Mouse (Mus musculus) embryonic stem cell, embryonic (primary cell): ENCODE data around the gene Mettl14.

ENCODE experiments used
- CTCF ChIA-PET, 4 experiments: fragments of 300-600 bp in 2 of 4; fragments of 350-600 bp in 2 of 4; sonication (Branson Sonifier 250); formaldehyde crosslinking; loops; one replicate each; lab custom pipeline; 2022; ENCODE audit warnings: inconsistent platforms in 2 of 4; lab: Charles Lee
- POLR2A ChIA-PET, 4 experiments: fragments of 300-600 bp in 2 of 4; fragments of 350-600 bp in 2 of 4; sonication (Branson Sonifier 250); formaldehyde crosslinking; loops; one replicate each; lab custom pipeline; 2022; ENCODE audit warnings: antibody characterized with exemption in 4 of 4, inconsistent platforms in 1 of 4; lab: Charles Lee

Mettl14 gene

DNA sequence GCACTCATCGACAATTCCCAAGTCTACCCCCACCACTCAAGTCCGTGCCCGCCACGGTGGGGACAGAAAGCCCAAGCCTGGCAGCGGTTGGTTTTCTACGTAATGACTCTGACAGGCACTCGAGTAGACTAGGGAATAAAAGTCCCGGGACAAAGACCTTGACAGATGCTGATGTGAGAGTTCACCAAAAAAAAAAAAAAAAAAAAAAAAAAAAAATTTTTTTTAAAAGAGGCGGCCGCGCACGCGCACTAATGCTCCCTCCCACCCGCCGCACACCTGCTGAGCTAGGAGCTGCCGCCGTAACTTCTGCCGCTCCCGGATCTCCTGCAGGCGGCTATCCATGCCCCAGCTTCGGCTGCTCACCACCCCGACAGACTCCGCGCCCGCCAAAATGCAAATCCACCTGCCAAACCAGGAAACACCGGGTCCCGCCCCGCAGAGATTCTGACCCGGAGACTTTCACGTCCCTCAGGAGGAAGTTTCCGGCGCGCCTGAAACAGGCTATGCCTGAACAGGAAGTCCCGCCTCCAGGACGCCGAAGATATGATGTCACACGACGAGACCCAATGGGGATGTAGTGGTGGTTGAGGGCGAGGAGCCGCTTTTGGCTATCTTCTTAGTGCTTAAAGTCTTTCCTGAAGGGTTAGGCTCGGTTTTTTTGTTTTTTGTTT is at the start of gene Mettl14:
Gene Mettl14, minus strand, starts transcription at position 623 of the 671 bp plus-strand sequence.
- CTCF ChIA-PET: interaction anchor here (0.6 to 1.3 kb wide), 6 partner anchors 14 to 217 kb away, joined by 3 to 12 read pairs (median 6); no protein-coding TSS in a partner anchor
- POLR2A ChIA-PET: interaction anchor here (0.6 to 4.6 kb wide), 29 partner anchors 9 to 459 kb away, joined by 3 to 37 read pairs (median 4); partner anchors contain the start of genes Prss12 (in 1 of the 4) and Sec24d (in 1 of the 4)

GRCm38 (mm10) chr3:123433362-123433761 is 47.5 kb upstream of the Mettl14 start:
- ChIA-PET CTCF (interaction anchor here in 2 of 4 experiments (0.6 kb wide), 2 partner anchors 42 to 83 kb away, joined by 4 to 6 read pairs; no protein-coding TSS in a partner anchor), POLR2A (no interaction called here)

- CTCF ChIA-PET: no interaction called here
- POLR2A ChIA-PET: interaction anchor here in 2 of 4 experiments (1.1 to 1.2 kb wide), 2 partner anchors 11 to 76 kb away, joined by 3 read pairs; no protein-coding TSS in a partner anchor
These were observed 46.2 kb upstream of the Mettl14 start for GRCm38 (mm10) chr3:123431951-123432674.

DNA sequence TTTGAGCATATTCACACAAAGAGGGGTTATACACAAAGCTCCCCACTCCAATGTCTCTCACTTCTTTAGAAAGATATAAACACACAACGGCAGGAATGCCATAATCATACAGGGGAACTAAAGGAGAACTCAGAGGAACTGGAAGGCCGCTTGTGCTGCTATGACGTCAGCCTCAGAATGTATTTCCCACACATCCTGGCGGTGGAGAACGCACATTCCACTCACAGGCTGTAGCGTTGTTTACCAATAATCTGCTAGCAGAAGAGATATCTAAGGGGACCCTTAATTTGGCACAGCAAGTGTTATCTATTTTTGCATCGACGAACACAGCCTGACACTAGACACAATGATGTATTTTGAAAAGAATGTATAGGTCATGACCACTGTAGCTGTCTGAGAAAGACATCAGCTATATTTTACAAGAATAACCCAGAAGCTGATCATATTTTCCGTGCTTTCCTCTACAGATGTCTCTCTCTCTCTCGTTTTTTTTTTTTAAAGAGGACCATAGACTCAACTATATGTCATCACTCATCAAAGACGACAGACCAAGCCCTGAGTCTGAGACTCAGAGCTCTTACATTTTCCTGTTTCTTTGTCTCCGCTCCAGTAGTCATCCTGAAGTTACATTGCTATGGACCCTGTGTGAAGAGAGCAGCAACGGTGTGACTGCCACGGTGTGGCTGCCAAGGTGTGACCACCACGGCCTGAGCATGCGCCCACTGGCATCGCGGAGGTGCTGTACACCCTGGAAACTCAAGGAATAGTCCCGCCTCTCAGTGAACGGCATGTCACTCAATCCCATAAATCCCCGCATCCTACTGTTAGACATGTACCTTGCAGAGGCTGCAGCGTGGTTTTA is 43.9 kb upstream of the Mettl14 start:
- POLR2A ChIA-PET: interaction anchor here in 2 of 4 experiments (0.9 to 1.5 kb wide), 3 partner anchors 9 to 79 kb away, joined by 3 to 5 read pairs (median 4); no protein-coding TSS in a partner anchor

GRCm38 (mm10) chr3:123428005-123428404 is 42.1 kb upstream of the Mettl14 start:
- POLR2A ChIA-PET: no interaction called here
- CTCF ChIA-PET: no interaction called here

More for the DNA sequence above, 43.9 kb upstream of the Mettl14 start:
- CTCF ChIA-PET: no interaction called here

DNA sequence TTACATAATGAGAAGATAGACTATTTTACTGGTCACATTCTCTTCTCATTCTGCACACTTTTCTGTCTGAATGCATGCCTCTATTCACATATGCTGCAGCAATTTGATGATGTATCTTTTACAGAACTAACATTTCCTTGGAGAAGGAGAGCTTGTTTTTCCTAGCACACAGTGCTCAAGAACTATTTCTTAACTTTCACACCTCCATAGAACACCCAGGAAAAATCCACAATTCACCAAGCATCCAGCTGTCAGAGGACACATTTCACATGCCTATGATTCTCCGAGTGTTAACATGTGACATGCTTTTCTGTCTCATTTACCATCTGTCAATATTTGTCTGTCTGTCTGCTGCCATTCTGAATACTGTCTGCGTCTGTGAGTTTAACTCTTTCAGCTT is 39.7 kb upstream of the Mettl14 start:
- ChIA-PET POLR2A (interaction anchor here in 1 of 4 experiments (1.4 kb wide), 1 partner anchor 83 kb away, joined by 4 read pairs; no protein-coding TSS in a partner anchor), CTCF (no interaction called here)

DNA sequence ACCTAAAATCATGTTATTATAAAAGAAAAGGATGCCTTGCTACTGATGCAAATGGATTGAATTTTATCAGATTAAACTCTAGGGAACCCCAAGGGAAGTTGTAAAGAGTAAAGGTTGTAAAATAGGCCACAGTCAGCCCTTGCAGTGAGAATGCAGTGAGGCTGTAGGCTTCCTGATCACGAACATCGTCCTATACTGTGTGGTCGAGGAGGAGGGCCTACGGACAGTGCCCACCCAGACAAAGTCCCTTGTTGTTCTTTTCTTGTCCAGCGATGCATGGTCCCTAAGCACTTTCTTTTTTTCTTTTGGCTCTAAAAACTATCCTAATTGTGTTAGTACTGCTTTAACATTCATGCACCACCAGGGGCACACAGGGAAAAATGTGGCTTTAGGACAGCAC is 27.3 kb upstream of the Mettl14 start:
- ChIA-PET CTCF (no interaction called here), POLR2A (no interaction called here)

GRCm38 (mm10) chr3:123411821-123412578 is 26.1 kb upstream of the Mettl14 start:
- CTCF ChIA-PET: no interaction called here
- POLR2A ChIA-PET: no interaction called here

GRCm38 (mm10) chr3:123404945-123405344 is 19.0 kb upstream of the Mettl14 start:
- CTCF ChIA-PET: no interaction called here
- POLR2A ChIA-PET: interaction anchor here in 1 of 4 experiments (0.6 kb wide), 1 partner anchor 889 kb away, joined by 3 read pairs; no protein-coding TSS in a partner anchor

GRCm38 (mm10) chr3:123397562-123398481 is 11.9 kb upstream of the Mettl14 start:
- ChIA-PET POLR2A (interaction anchor here in 1 of 4 experiments (2.6 kb wide), 1 partner anchor 111 kb away, joined by 9 read pairs; no protein-coding TSS in a partner anchor), CTCF (no interaction called here)

DNA sequence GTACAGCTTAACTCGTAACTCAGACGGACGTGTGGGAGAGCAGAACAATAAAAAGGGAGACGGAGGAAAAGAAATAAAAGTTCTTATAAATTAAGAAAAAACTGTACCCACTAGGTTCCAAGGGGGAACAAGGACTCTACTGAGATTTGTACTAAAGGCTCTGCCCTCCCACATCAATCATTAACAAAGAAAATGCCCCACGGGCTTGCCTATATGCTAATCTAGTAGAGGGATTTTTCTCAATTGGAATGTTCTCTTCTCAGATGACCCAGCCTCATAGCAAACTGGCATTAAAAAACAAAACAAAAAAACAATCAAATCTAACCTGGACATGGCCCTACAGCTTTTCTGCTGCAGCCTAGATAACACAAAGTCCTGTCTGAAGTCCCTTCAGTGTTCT is 9.7 kb upstream of the Mettl14 start:
- ChIA-PET CTCF (interaction anchor here in 1 of 4 experiments (0.6 kb wide), 1 partner anchor 338 kb away, joined by 3 read pairs; no protein-coding TSS in a partner anchor), POLR2A (interaction anchor here in 1 of 4 experiments (0.7 kb wide), 1 partner anchor 13 kb away, joined by 3 read pairs; no protein-coding TSS in a partner anchor)

GRCm38 (mm10) chr3:123391180-123391579 is 5.3 kb upstream of the Mettl14 start:
- POLR2A ChIA-PET: no interaction called here
- CTCF ChIA-PET: interaction anchor here in 2 of 4 experiments (0.6 to 0.7 kb wide), 2 partner anchors 9 to 42 kb away, joined by 6 to 9 read pairs; no protein-coding TSS in a partner anchor

DNA sequence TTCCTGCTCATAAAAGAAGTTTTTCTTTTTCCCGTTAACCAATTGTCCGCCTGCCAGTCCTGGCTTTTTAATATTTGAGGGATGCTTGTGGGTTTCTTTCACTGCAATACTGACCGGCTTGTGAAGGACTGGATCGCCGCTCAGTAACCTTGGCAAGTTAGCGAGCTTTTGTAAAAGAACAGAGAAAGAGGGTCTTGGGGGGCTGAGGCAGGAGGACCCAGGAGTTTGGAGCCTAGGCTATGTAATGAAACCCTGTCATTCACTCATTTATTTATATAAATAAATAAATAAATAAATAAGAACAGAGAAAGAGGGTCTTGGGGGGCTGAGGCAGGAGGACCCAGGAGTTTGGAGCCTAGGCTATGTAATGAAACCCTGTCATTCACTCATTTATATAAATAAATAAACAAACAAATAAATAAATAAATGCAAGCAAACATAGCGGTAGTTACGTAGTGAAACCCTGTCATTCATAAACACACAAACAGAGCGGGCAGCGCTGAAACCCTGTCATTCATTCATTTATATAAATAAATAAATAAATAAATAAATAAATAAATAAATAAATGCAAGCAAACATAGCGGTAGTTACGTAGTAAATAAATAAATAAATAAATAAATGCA is 361 bp upstream of the Mettl14 start:
- POLR2A ChIA-PET: interaction anchor here in 3 of 4 experiments (0.6 to 4.6 kb wide), 26 partner anchors 10 to 458 kb away, joined by 3 to 37 read pairs (median 5); partner anchors contain the start of gene Sec24d (in 1 of the 3)
- CTCF ChIA-PET: interaction anchor here (0.6 to 1.3 kb wide), 6 partner anchors 14 to 217 kb away, joined by 3 to 12 read pairs (median 6); no protein-coding TSS in a partner anchor

GRCm38 (mm10) chr3:123385118-123385485 is 806 bp downstream of the Mettl14 start:
- POLR2A ChIA-PET: interaction anchor here (0.8 to 4.6 kb wide), 16 partner anchors 9 to 123 kb away, joined by 3 to 37 read pairs (median 6); partner anchors contain the start of genes Prss12 (in 1 of the 4) and Sec24d (in 1 of the 4)

GRCm38 (mm10) chr3:123384435-123384834 is 1.5 kb downstream of the Mettl14 start:
- ChIA-PET POLR2A (interaction anchor here (1.1 to 4.6 kb wide), 11 partner anchors 9 to 124 kb away, joined by 3 to 37 read pairs (median 8); partner anchors contain the start of genes Prss12 (in 1 of the 4) and Sec24d (in 1 of the 4)), CTCF (no interaction called here)

More at GRCm38 (mm10) chr3:123385118-123385485, 806 bp downstream of the Mettl14 start:
- CTCF ChIA-PET: interaction anchor here in 3 of 4 experiments (1.0 to 1.3 kb wide), 3 partner anchors 13 to 216 kb away, joined by 3 to 9 read pairs (median 4); no protein-coding TSS in a partner anchor

DNA sequence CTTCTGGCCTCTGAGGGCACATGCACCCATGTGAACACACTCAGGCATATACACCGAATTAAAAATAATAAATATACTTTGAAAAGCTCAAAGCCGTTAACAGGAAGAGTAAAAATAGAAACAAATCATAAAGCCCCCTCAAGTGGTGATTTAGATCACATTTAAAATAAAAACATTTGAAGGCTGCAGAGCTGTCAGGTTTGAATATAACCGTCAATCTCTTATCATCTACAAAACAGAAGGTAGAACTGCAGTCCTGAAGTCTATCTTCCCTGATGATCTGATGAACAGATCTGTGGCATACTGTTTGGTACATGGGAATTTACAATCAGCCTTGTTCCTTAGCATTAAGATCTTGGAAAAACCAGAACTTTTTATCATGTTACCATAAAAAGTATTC is 9.3 kb downstream of the Mettl14 start:
- CTCF ChIA-PET: no interaction called here
- POLR2A ChIA-PET: interaction anchor here in 1 of 4 experiments (0.6 to 1.6 kb wide), 4 partner anchors 9 to 132 kb away, joined by 3 to 5 read pairs (median 3); partner anchors contain the start of gene Mettl14
